Mouse (Mus musculus) embryonic facial prominence, embryonic 11.5 days (tissue): ENCODE data around the gene Tex36. TPM values are rescaled to one million over a fixed set of nuclear protein-coding genes. Genes with fewer than 3 reads are reported as not detected.

Source experiments
- ATAC-seq: fragments of 200-750 bp; cut with Nextera tagmentation; replicated peaks from 2 replicates; pipeline ENCODE4 v1.8.0; 2017; ENCODE audit warnings: low read depth; ENCODE audit not compliant: insufficient number of reproducible peaks, low FRiP score, low TSS enrichment
- DNase-seq: peaks from one replicate; pipeline ENCODE4 v3.0.0-alpha.2; 2015; ENCODE audit warnings: low spot score
- H3K27ac ChIP-seq: fragments of 300-500 bp; sonication (generic); replicated peaks from 2 replicates; pipeline ENCODE4 v1.5.1; 2014; ENCODE audit warnings: mild to moderate bottlenecking, low read depth, low read length, control low read depth
- H3K27me3 ChIP-seq: fragments of 300-500 bp; sonication (generic); 2 replicates; pipeline ENCODE4 v1.6.1; 2014; ENCODE audit warnings: mild to moderate bottlenecking, low read length, moderate library complexity, mixed read lengths; ENCODE audit not compliant: control insufficient read depth, insufficient read depth
- H3K36me3 ChIP-seq: fragments of 300-500 bp; sonication (generic); replicated peaks from 2 replicates; pipeline ENCODE4 v1.6.1; 2014; ENCODE audit warnings: low read depth, mild to moderate bottlenecking, low read length, moderate library complexity, mixed read lengths; ENCODE audit not compliant: control insufficient read depth, insufficient read depth
- H3K4me1 ChIP-seq: fragments of 300-500 bp; sonication (generic); 2 replicates; pipeline ENCODE4 v1.6.1; 2014; ENCODE audit warnings: low read length, mixed read lengths; ENCODE audit not compliant: control insufficient read depth, insufficient read depth
- H3K4me2 ChIP-seq: fragments of 300-500 bp; sonication (generic); 2 replicates; pipeline ENCODE4 v1.6.1; 2014; ENCODE audit warnings: low read depth, mild to moderate bottlenecking, control low read depth, low read length, moderate library complexity
- H3K4me3 ChIP-seq: fragments of 300-500 bp; sonication (generic); 2 replicates; pipeline ENCODE4 v1.5.1; 2014; ENCODE audit warnings: low read depth, low read length, control low read depth
- H3K9ac ChIP-seq: fragments of 300-500 bp; sonication (generic); replicated peaks from 2 replicates; pipeline ENCODE4 v1.6.1; 2014; ENCODE audit warnings: mild to moderate bottlenecking, control low read depth, low read length
- H3K9me3 ChIP-seq: fragments of 300-500 bp; sonication (generic); replicated peaks from 2 replicates; pipeline ENCODE4 v1.6.1; 2016; ENCODE audit warnings: mild to moderate bottlenecking, low read length, inconsistent platforms, mixed read lengths; ENCODE audit not compliant: control insufficient read depth
- WGBS: fragments of 180-500 bp; shearing (Covaris S2); extraction: QIAGEN DNeasy Blood & Tissue Kit; methylation state at CpG from one replicate; pipeline ENCODE4 v1.1.7; 2014; 5-methylcytosine and 5-hydroxymethylcytosine counted together
- polyA plus RNA-seq: library from polyadenylated mRNA; unstranded; fragments of >200 nt; fragmentation: Nextera tagmentation; extraction: Ambion mirVana; gene quantifications from 2 replicates; pipeline ENCODE4 v1.2.1, GENCODE M21; 2014

The Tex36 gene
- polyA plus RNA-seq, 1 experiment from 2014 or later, result not detected

- H3K36me3 ChIP-seq, result no peaks in the 10 kb centered on the region
- no peak overlapping the region for H3K27ac ChIP-seq
- ATAC-seq, result no peak
- H3K9me3 ChIP-seq, result no peaks in the 10 kb centered on the region
- no peaks in the 10 kb centered on the region for H3K27me3 ChIP-seq
- no peak overlapping the region for H3K4me3 ChIP-seq
- 47% methylated on average over 8 of the region's 8 CpGs for WGBS
- H3K9ac ChIP-seq, result no peak overlapping the region
- DNase-seq, result peak; percentile 60
- no peak overlapping the region for H3K4me2 ChIP-seq
- no peaks in the 10 kb centered on the region for H3K4me1 ChIP-seq
These were observed 46.0 kb downstream of the Tex36 start for GRCm38 (mm10) chr7:133555786-133556492.

- 85% methylated on average over 7 of the region's 7 CpGs for WGBS
These were observed 49.5 kb downstream of the Tex36 start for GRCm38 (mm10) chr7:133552306-133552991.

GRCm38 (mm10) chr7:133551000-133551399 lies 51.0 kb downstream of the Tex36 start:
- no peaks in the 10 kb centered on the region for H3K27me3 ChIP-seq
- H3K4me1 ChIP-seq, result no peaks in the 10 kb centered on the region
- no peak overlapping the region for H3K9ac ChIP-seq
- H3K4me3 ChIP-seq, result no peak overlapping the region
- 68% methylated on average over 2 of the region's 2 CpGs for WGBS
- no peak overlapping the region for H3K4me2 ChIP-seq
- H3K27ac ChIP-seq, result no peak overlapping the region
- no peaks in the 10 kb centered on the region for H3K36me3 ChIP-seq
- H3K9me3 ChIP-seq, result no peaks in the 10 kb centered on the region
- ATAC-seq (no peak), DNase-seq (no peak)

More at GRCm38 (mm10) chr7:133552306-133552991, 49.5 kb downstream of the Tex36 start:
- no peaks in the 10 kb centered on the region for H3K4me1 ChIP-seq
- H3K36me3 ChIP-seq, result no peaks in the 10 kb centered on the region
- ATAC-seq, result no peak
- H3K4me3 ChIP-seq, result no peak overlapping the region
- DNase-seq, result no peak
- H3K9ac ChIP-seq, result no peak overlapping the region
- no peaks in the 10 kb centered on the region for H3K27me3 ChIP-seq
- H3K27ac ChIP-seq, result no peak overlapping the region
- H3K9me3 ChIP-seq, result no peaks in the 10 kb centered on the region
- H3K4me2 ChIP-seq, result no peak overlapping the region

GRCm38 (mm10) chr7:133548434-133548833 lies 53.5 kb downstream of the Tex36 start:
- Histone ChIP-seq H3K27ac (no peak overlapping the region), H3K4me3 (no peak overlapping the region), H3K4me1 (no peaks in the 10 kb centered on the region), H3K9ac (no peak overlapping the region), H3K27me3 (no peaks in the 10 kb centered on the region), H3K9me3 (no peaks in the 10 kb centered on the region), H3K36me3 (no peaks in the 10 kb centered on the region), H3K4me2 (no peak overlapping the region)
- ATAC-seq, result no peak
- 87% methylated on average over 4 of the region's 4 CpGs for whole genome bisulfite sequencing
- DNase-seq, result no peak

GRCm38 (mm10) chr7:133545631-133546030 lies 56.3 kb downstream of the Tex36 start:
- Histone ChIP-seq H3K27me3 (no peaks in the 10 kb centered on the region), H3K4me1 (no peaks in the 10 kb centered on the region), H3K4me3 (no peak overlapping the region), H3K36me3 (no peaks in the 10 kb centered on the region), H3K9me3 (no peaks in the 10 kb centered on the region), H3K9ac (no peak overlapping the region), H3K27ac (no peak overlapping the region), H3K4me2 (no peak overlapping the region)
- no peak for DNase-seq
- no peak for ATAC-seq
- WGBS, result 87% methylated on average over 3 of the region's 3 CpGs

- no peak overlapping the region for H3K27ac ChIP-seq
- H3K4me3 ChIP-seq, result no peak overlapping the region
- no peak overlapping the region for H3K4me2 ChIP-seq
- DNase-seq, result no peak
- no peak overlapping the region for H3K9ac ChIP-seq
- no peaks in the 10 kb centered on the region for H3K4me1 ChIP-seq
- WGBS, result 58% methylated on average over 2 of the region's 2 CpGs
- no peak for ATAC-seq
- no peaks in the 10 kb centered on the region for H3K36me3 ChIP-seq
- H3K9me3 ChIP-seq, result no peaks in the 10 kb centered on the region
- H3K27me3 ChIP-seq, result no peaks in the 10 kb centered on the region
These were observed 57.0 kb downstream of the Tex36 start for GRCm38 (mm10) chr7:133544966-133545365.

GRCm38 (mm10) chr7:133543131-133543530 lies 58.8 kb downstream of the Tex36 start:
- Histone ChIP-seq H3K4me1 (no peaks in the 10 kb centered on the region), H3K4me3 (no peak overlapping the region), H3K4me2 (no peak overlapping the region), H3K9ac (no peak overlapping the region), H3K27me3 (no peaks in the 10 kb centered on the region), H3K9me3 (no peaks in the 10 kb centered on the region), H3K36me3 (no peaks in the 10 kb centered on the region), H3K27ac (no peak overlapping the region)
- ATAC-seq (no peak), DNase-seq (no peak)
- WGBS, result 89% methylated on average over 4 of the region's 4 CpGs

GRCm38 (mm10) chr7:133537366-133537765 lies 64.6 kb downstream of the Tex36 start:
- WGBS, result 74% methylated on average over 4 of the region's 4 CpGs
- ATAC-seq, result no peak

More at GRCm38 (mm10) chr7:133537366-133537765, 64.6 kb downstream of the Tex36 start:
- no peaks in the 10 kb centered on the region for H3K36me3 ChIP-seq
- no peaks in the 10 kb centered on the region for H3K4me1 ChIP-seq
- no peak overlapping the region for H3K4me3 ChIP-seq
- no peaks in the 10 kb centered on the region for H3K9me3 ChIP-seq
- no peak overlapping the region for H3K9ac ChIP-seq
- no peak overlapping the region for H3K4me2 ChIP-seq
- DNase-seq, result no peak
- H3K27ac ChIP-seq, result no peak overlapping the region
- no peaks in the 10 kb centered on the region for H3K27me3 ChIP-seq
